Mouse (Mus musculus): Measurements from ENCODE around the gene Nup205.

DNA sequence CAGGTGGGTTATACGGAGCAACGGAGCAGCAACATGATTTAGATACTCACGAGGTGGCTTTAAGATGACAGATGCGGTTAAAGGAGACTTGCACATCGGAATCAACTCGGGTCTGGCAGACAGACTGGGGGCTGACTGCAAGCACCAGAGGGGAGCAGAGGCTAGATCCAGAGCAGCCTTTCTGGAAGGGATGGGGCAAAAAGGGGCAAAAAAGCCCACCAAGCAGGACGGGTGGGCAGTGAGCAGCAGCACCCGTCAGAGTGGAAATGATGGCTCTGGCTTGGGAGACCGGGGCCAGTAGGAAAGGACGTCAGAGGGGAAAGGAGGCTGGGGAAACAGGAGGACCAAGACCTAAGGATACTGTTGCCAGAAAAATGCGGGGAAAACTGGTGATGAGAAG, 44.4 kb upstream of the Nup205 start:
- TF ChIP-seq EP300 (IDR thresholded peaks at IDR 0.05) (no peak), CTCF (IDR thresholded peaks at IDR 0.05) (no peak)

Measured in lung, postnatal 0 days (tissue).